8 mouse cellular contexts compared by ENCODE assay signal in genomic region chr6:12260325-12261076, GRCm38 (mm10).
DNase-seq lines count a peak whose midpoint lies in the region; ATAC-seq and TF ChIP-seq lines count a peak whose summit lies in the region.

No protein-coding gene starts in this region.

- peak; percentile 81; the same call in 1 of the 2 replicates for ATAC-seq in embryonic facial prominence, embryonic 11.5 days (replicated peaks; ENCODE audit: insufficient number of reproducible peaks, low FRiP score, low TSS enrichment, low read depth)
- ATAC-seq in hindbrain, embryonic 16.5 days, result peak; percentile 90
- ATAC-seq in midbrain, embryonic 14.5 days (ENCODE audit: low FRiP score, low TSS enrichment), result peak; percentile 83

- H3K9me3 ChIP-seq in embryonic facial prominence, embryonic 11.5 days (replicated peaks; ENCODE audit: control insufficient read depth, low read length), result no peaks in the 10 kb centered on the region
- no peaks in the 10 kb centered on the region for H3K9me3 ChIP-seq in hindbrain, embryonic 16.5 days (ENCODE audit: control insufficient read depth, low read length)
- H3K9me3 ChIP-seq in midbrain, embryonic 14.5 days (ENCODE audit: control insufficient read depth, low read length), result no peaks in the 10 kb centered on the region

- H3K4me2 ChIP-seq in embryonic facial prominence, embryonic 11.5 days (ENCODE audit: low read depth, low read length), result no peak overlapping the region
- peak overlapping the region; percentile 43 for H3K4me2 ChIP-seq in hindbrain, embryonic 16.5 days (ENCODE audit: low read length)
- H3K4me2 ChIP-seq in midbrain, embryonic 14.5 days (ENCODE audit: low read length), result peak overlapping the region; percentile 27

- DNase-seq in spleen, adult 2 months (ENCODE audit: low read depth in 1 of 2, low spot score in 2 of 2), result peak; percentile 10 to 11
- DNase-seq in spleen, adult 12 weeks (ENCODE audit: low spot score), result no peak
- peak; percentile 73 for DNase-seq in adrenal gland, postnatal 14 days
- peak; percentile 80 for DNase-seq in embryonic facial prominence, embryonic 11.5 days (ENCODE audit: low spot score)
- peak; percentile 24 for DNase-seq in left cerebral cortex, adult 11 months (ENCODE audit: low spot score)
- DNase-seq in midbrain, embryonic 14.5 days, result peak; percentile 89
- DNase-seq in thymus, postnatal 4 days, result peak; percentile 44

- H3K27me3 ChIP-seq in spleen, adult 2 months (ENCODE audit: control insufficient read depth, insufficient read depth, low read length), result no peaks in the 10 kb centered on the region
- no peaks in the 10 kb centered on the region for H3K27me3 ChIP-seq in embryonic facial prominence, embryonic 11.5 days (ENCODE audit: control insufficient read depth, insufficient read depth, low read length)
- no peaks in the 10 kb centered on the region for H3K27me3 ChIP-seq in hindbrain, embryonic 16.5 days (replicated peaks; ENCODE audit: control insufficient read depth, insufficient read depth, low read length)
- H3K27me3 ChIP-seq in midbrain, embryonic 14.5 days (ENCODE audit: control insufficient read depth, insufficient read depth, low read length), result no peaks in the 10 kb centered on the region

- peak; percentile 32; the same call in 1 of the 2 replicates for TF ChIP-seq CTCF in spleen, adult 2 months (IDR thresholded peaks at IDR 0.05; ENCODE audit: extremely low read depth, insufficient read depth, insufficient read length, insufficient replicate concordance)

- no peak overlapping the region for H3K9ac ChIP-seq in embryonic facial prominence, embryonic 11.5 days (replicated peaks; ENCODE audit: low read length)
- H3K9ac ChIP-seq in hindbrain, embryonic 16.5 days (ENCODE audit: low read depth, low read length), result peak overlapping the region; percentile 23; the same call in 1 of the 2 replicates
- H3K9ac ChIP-seq in midbrain, embryonic 14.5 days (replicated peaks; ENCODE audit: low read length), result no peak overlapping the region; the same call in 1 of the 2 replicates

- no peak for TF ChIP-seq POLR2A in spleen, adult 2 months (IDR thresholded peaks at IDR 0.05; ENCODE audit: low read depth, low read length)

- H3K4me1 ChIP-seq in spleen, adult 2 months (ENCODE audit: control insufficient read depth, insufficient read depth, insufficient read length), result no peaks in the 10 kb centered on the region
- no peaks in the 10 kb centered on the region for H3K4me1 ChIP-seq in embryonic facial prominence, embryonic 11.5 days (ENCODE audit: control insufficient read depth, insufficient read depth, low read length)
- H3K4me1 ChIP-seq in hindbrain, embryonic 16.5 days (ENCODE audit: control insufficient read depth, insufficient read depth, low read depth, low read length), result no peaks in the 10 kb centered on the region; the same call in 1 of the 2 replicates
- H3K4me1 ChIP-seq in midbrain, embryonic 14.5 days (ENCODE audit: control insufficient read depth, insufficient read depth, low read length), result peaks cover 20% of the 10 kb centered on the region

- no peak overlapping the region for H3K4me3 ChIP-seq in spleen, adult 2 months (ENCODE audit: extremely low read depth, insufficient read depth, insufficient read length)
- no peak overlapping the region for H3K4me3 ChIP-seq in embryonic facial prominence, embryonic 11.5 days (ENCODE audit: low read depth, low read length)
- peak overlapping the region; percentile 11 for H3K4me3 ChIP-seq in hindbrain, embryonic 16.5 days (ENCODE audit: low read length)
- H3K4me3 ChIP-seq in midbrain, embryonic 14.5 days (replicated peaks; ENCODE audit: low read depth, low read length), result no peak overlapping the region

- 57% methylated on average over 9 of the region's 9 CpGs for WGBS in spleen, adult 2 months
- 46% methylated on average over 9 of the region's 9 CpGs for WGBS in embryonic facial prominence, embryonic 11.5 days
- WGBS in hindbrain, embryonic 16.5 days, result 20% methylated on average over 9 of the region's 9 CpGs
- 29% methylated on average over 9 of the region's 9 CpGs for WGBS in midbrain, embryonic 14.5 days

- no peaks in the 10 kb centered on the region for H3K36me3 ChIP-seq in spleen, adult 2 months (ENCODE audit: control insufficient read depth, insufficient read depth, low read length)
- no peaks in the 10 kb centered on the region for H3K36me3 ChIP-seq in embryonic facial prominence, embryonic 11.5 days (replicated peaks; ENCODE audit: control insufficient read depth, insufficient read depth, low read depth, low read length)
- H3K36me3 ChIP-seq in hindbrain, embryonic 16.5 days (ENCODE audit: control insufficient read depth, insufficient read depth, low read length), result no peaks in the 10 kb centered on the region
- H3K36me3 ChIP-seq in midbrain, embryonic 14.5 days (ENCODE audit: control insufficient read depth, insufficient read depth, low read length), result no peaks in the 10 kb centered on the region

- no peak overlapping the region for H3K27ac ChIP-seq in spleen, adult 2 months (ENCODE audit: insufficient read depth, low read length)
- no peak overlapping the region for H3K27ac ChIP-seq in embryonic facial prominence, embryonic 11.5 days (replicated peaks; ENCODE audit: low read depth, low read length)
- H3K27ac ChIP-seq in hindbrain, embryonic 16.5 days (ENCODE audit: low read depth, low read length), result peak overlapping the region; percentile 55
- H3K27ac ChIP-seq in midbrain, embryonic 14.5 days (replicated peaks; ENCODE audit: low read depth, low read length), result peak overlapping the region; percentile 75

Comparison
In these comparisons a context has a peak if more than half of its experiments do, and no peak if none do; other contexts are left out.
1. H3K27ac ChIP-seq: peak in hindbrain, embryonic 16.5 days (single experiment) and midbrain, embryonic 14.5 days (single experiment); none in spleen, adult 2 months (single experiment) and embryonic facial prominence, embryonic 11.5 days (single experiment).
2. Peak in every context shown above with its lines, with median percentiles within 50 percentile points of each other: ATAC-seq.